Mouse (Mus musculus) ES-E14 (cell line): Measurements from ENCODE around the gene Mgea5.

Experiments used
- CHD2 ChIP-seq: IDR thresholded peaks from 2 replicates; pipeline ENCODE4 v1.6.1; 2014; ENCODE audit warnings: mild to moderate bottlenecking, low read depth, low read length, inconsistent platforms
- HCFC1 ChIP-seq: IDR thresholded peaks from 2 replicates; pipeline ENCODE4 v1.6.1; 2012; ENCODE audit warnings: low read length, inconsistent platforms, borderline replicate concordance; ENCODE audit not compliant: insufficient read depth
- MAFK ChIP-seq: IDR thresholded peaks from 2 replicates; pipeline ENCODE4 v1.6.1; 2014; ENCODE audit warnings: mild to moderate bottlenecking, low read depth, low read length, inconsistent platforms; ENCODE audit not compliant: insufficient read depth

DNA sequence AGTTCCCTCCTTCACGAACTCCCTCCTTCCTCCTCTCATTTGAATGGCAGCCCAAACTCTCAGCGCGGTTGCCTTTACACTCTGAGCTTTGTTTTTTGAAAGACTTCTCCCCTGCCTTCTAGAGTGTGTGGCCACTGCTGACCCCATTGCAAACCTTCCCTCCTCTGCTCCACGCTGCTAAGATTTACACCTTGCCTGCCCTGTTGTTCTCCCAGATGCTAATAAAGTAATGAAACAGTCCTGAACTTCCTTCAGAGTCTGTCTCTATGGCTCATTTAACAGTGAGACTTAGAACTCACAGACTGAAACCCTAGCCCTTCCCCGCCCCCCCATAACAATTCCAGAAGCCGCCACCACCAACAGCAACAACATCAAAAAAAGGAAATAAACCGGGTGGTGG, 5.7 kb upstream of the Mgea5 start:
- no peak for TF ChIP-seq MAFK
- TF ChIP-seq HCFC1, result no peak
- no peak for TF ChIP-seq CHD2
